Mouse (Mus musculus) forebrain, embryonic 16.5 days (tissue): ENCODE measurements at regions not wholly inside any gene's neighbourhood (a gene's known extent, or its start where the extent isn't known, plus 50 kb on each side); places are given as distances from the start of the nearest gene placed in this dataset.
A peak's percentile ranks its signal among the peaks of the same experiment; 100 is the strongest.

ENCODE experiments used
- ATAC-seq: fragments of 200-750 bp; cut with Nextera tagmentation; 2 replicates; pipeline ENCODE4 v1.8.0; 2017; ENCODE audit warnings: mild to moderate bottlenecking, moderate library complexity
- H3K27ac ChIP-seq: fragments of 300-500 bp; sonication (generic); 2 replicates; pipeline ENCODE4 v1.5.1; 2014; ENCODE audit warnings: low read length, control low read depth
- H3K27me3 ChIP-seq: fragments of 300-500 bp; sonication (generic); replicated peaks from 2 replicates; pipeline ENCODE4 v1.6.1; 2014; ENCODE audit warnings: low read length; ENCODE audit not compliant: control insufficient read depth, insufficient read depth
- H3K36me3 ChIP-seq: fragments of 300-500 bp; sonication (generic); 2 replicates; pipeline ENCODE4 v1.6.1; 2014; ENCODE audit not compliant: control insufficient read depth, insufficient read depth
- H3K4me1 ChIP-seq: fragments of 300-500 bp; sonication (generic); replicated peaks from 2 replicates; pipeline ENCODE4 v1.6.1; 2014; ENCODE audit warnings: low read length; ENCODE audit not compliant: control insufficient read depth, insufficient read depth
- H3K4me2 ChIP-seq: fragments of 300-500 bp; sonication (generic); 2 replicates; pipeline ENCODE4 v1.6.1; 2014; ENCODE audit warnings: mild to moderate bottlenecking, low read length, control low read depth
- H3K4me3 ChIP-seq: fragments of 300-500 bp; sonication (generic); replicated peaks from 2 replicates; pipeline ENCODE4 v1.5.1; 2014; ENCODE audit warnings: mild to moderate bottlenecking, low read length, control low read depth
- H3K9ac ChIP-seq: fragments of 300-500 bp; sonication (generic); replicated peaks from 2 replicates; pipeline ENCODE4 v1.6.1; 2014; ENCODE audit warnings: low read depth, low read length, control low read depth
- H3K9me3 ChIP-seq: fragments of 300-500 bp; sonication (generic); 2 replicates; pipeline ENCODE4 v1.6.1; 2016; ENCODE audit warnings: low read length; ENCODE audit not compliant: control insufficient read depth
- WGBS: fragments of 180-500 bp; shearing (Covaris S2); extraction: QIAGEN DNeasy Blood & Tissue Kit; methylation state at CpG from one replicate; pipeline ENCODE4 v1.1.7; 2014; 5-methylcytosine and 5-hydroxymethylcytosine counted together

GRCm38 (mm10) chr13:40523115-40523514, 161.9 kb upstream of the Ofcc1 start:
- 68% methylated on average over 2 of the region's 2 CpGs for WGBS
- H3K27me3 ChIP-seq, result no peaks in the 10 kb centered on the region
- no peak for ATAC-seq
- H3K4me1 ChIP-seq, result no peaks in the 10 kb centered on the region
- H3K36me3 ChIP-seq, result no peaks in the 10 kb centered on the region
- H3K4me2 ChIP-seq, result no peak overlapping the region
- H3K9me3 ChIP-seq, result no peaks in the 10 kb centered on the region
- H3K9ac ChIP-seq, result no peak overlapping the region
- no peak overlapping the region for H3K27ac ChIP-seq
- H3K4me3 ChIP-seq, result no peak overlapping the region

GRCm38 (mm10) chr13:40518180-40518579, 156.9 kb upstream of the Ofcc1 start:
- H3K4me3 ChIP-seq, result no peak overlapping the region
- no peaks in the 10 kb centered on the region for H3K27me3 ChIP-seq
- no peaks in the 10 kb centered on the region for H3K36me3 ChIP-seq
- WGBS, result 69% methylated on average over 4 of the region's 4 CpGs
- no peak overlapping the region for H3K9ac ChIP-seq
- ATAC-seq, result no peak
- no peaks in the 10 kb centered on the region for H3K4me1 ChIP-seq
- no peak overlapping the region for H3K4me2 ChIP-seq
- H3K27ac ChIP-seq, result no peak overlapping the region
- no peaks in the 10 kb centered on the region for H3K9me3 ChIP-seq

DNA sequence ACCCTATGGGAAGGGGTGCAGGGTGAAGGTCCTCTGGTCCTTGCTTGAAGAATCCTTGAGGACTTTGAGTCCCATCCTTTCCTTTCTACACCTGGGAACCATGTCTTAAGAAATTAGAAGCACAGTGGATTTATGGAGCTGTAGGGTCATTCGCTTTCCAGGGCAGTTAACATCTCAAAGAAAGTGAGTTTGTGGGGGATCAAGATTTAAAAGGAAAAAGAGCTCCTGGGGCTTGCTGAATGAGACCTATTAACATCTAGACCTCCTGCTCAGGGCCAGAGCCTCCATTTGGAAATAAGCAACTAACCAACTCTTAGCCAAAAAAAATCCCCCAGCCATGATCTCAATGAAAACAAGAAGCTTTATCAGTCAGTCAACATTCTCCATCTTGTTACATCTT, 148.0 kb upstream of the Ofcc1 start:
- Histone ChIP-seq H3K4me3 (no peak overlapping the region), H3K27me3 (no peaks in the 10 kb centered on the region), H3K9me3 (no peaks in the 10 kb centered on the region), H3K9ac (no peak overlapping the region), H3K4me1 (no peaks in the 10 kb centered on the region), H3K36me3 (no peaks in the 10 kb centered on the region), H3K27ac (no peak overlapping the region), H3K4me2 (no peak overlapping the region)
- no peak for ATAC-seq
- 38% methylated on average over 1 of the region's 1 CpGs for WGBS

DNA sequence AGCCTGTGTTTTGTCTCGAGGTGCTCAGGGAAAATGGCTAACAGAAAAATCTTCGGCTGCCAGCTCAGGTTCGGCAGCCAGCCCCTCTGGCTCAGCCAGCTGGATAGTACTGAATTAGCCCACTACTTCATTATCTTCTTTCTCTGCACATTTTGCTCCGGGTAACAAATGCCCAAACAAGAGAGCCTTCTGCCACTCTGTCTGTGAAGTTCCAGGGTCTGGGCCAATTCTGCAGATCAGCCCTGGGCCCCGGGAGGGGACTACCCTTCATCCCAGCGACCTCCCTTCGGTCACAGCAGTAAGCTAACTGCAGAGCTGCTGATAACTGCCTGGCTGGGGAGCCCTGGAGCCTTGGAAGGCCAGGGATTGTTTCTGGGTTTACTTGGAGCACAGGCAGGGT, 119.6 kb upstream of the Ofcc1 start:
- H3K9ac ChIP-seq, result no peak overlapping the region
- 23% methylated on average over 7 of the region's 7 CpGs for WGBS
- ATAC-seq, result peak; percentile 89

GRCm38 (mm10) chr13:40472683-40473082, 111.4 kb upstream of the Ofcc1 start:
- Histone ChIP-seq H3K36me3 (no peaks in the 10 kb centered on the region), H3K9ac (no peak overlapping the region), H3K27me3 (no peaks in the 10 kb centered on the region), H3K4me1 (no peaks in the 10 kb centered on the region), H3K27ac (no peak overlapping the region), H3K4me2 (no peak overlapping the region), H3K9me3 (no peaks in the 10 kb centered on the region), H3K4me3 (no peak overlapping the region)
- ATAC-seq, result no peak
- WGBS, result 83% methylated on average over 3 of the region's 3 CpGs

More for the DNA sequence above, 119.6 kb upstream of the Ofcc1 start:
- H3K36me3 ChIP-seq, result no peaks in the 10 kb centered on the region
- H3K27me3 ChIP-seq, result no peaks in the 10 kb centered on the region
- no peak overlapping the region for H3K4me3 ChIP-seq
- no peak overlapping the region for H3K4me2 ChIP-seq
- H3K27ac ChIP-seq, result peak overlapping the region; percentile 21; the same call in 1 of the 2 replicates
- peaks cover 5% of the 10 kb centered on the region for H3K4me1 ChIP-seq
- H3K9me3 ChIP-seq, result no peaks in the 10 kb centered on the region

- ATAC-seq, result no peak
- 92% methylated on average over 7 of the region's 7 CpGs for WGBS
- no peaks in the 10 kb centered on the region for H3K27me3 ChIP-seq
- no peak overlapping the region for H3K4me2 ChIP-seq
- no peak overlapping the region for H3K27ac ChIP-seq
- H3K4me3 ChIP-seq, result no peak overlapping the region
- H3K9ac ChIP-seq, result no peak overlapping the region
- no peaks in the 10 kb centered on the region for H3K4me1 ChIP-seq
- H3K9me3 ChIP-seq, result no peaks in the 10 kb centered on the region
- no peaks in the 10 kb centered on the region for H3K36me3 ChIP-seq
Observed at GRCm38 (mm10) chr13:40469162-40469561, 107.9 kb upstream of the Ofcc1 start.

- no peaks in the 10 kb centered on the region for H3K9me3 ChIP-seq
- no peaks in the 10 kb centered on the region for H3K36me3 ChIP-seq
- H3K4me3 ChIP-seq, result no peak overlapping the region
- no peak for ATAC-seq
- H3K4me2 ChIP-seq, result no peak overlapping the region
- no peaks in the 10 kb centered on the region for H3K4me1 ChIP-seq
- no peak overlapping the region for H3K9ac ChIP-seq
- no peaks in the 10 kb centered on the region for H3K27me3 ChIP-seq
- no peak overlapping the region for H3K27ac ChIP-seq
- WGBS, result 95% methylated on average over 2 of the region's 2 CpGs
Observed at GRCm38 (mm10) chr13:40453360-40453759, 92.1 kb upstream of the Ofcc1 start.

- no peaks in the 10 kb centered on the region for H3K36me3 ChIP-seq
- H3K9me3 ChIP-seq, result no peaks in the 10 kb centered on the region
- no peak overlapping the region for H3K27ac ChIP-seq
- no peaks in the 10 kb centered on the region for H3K27me3 ChIP-seq
- H3K4me1 ChIP-seq, result no peaks in the 10 kb centered on the region
- no peak for ATAC-seq
- no peak overlapping the region for H3K9ac ChIP-seq
- H3K4me3 ChIP-seq, result no peak overlapping the region
- H3K4me2 ChIP-seq, result no peak overlapping the region
- WGBS, result 88% methylated on average over 8 of the region's 8 CpGs
Observed at GRCm38 (mm10) chr13:40429831-40430230, 68.6 kb upstream of the Ofcc1 start.

DNA sequence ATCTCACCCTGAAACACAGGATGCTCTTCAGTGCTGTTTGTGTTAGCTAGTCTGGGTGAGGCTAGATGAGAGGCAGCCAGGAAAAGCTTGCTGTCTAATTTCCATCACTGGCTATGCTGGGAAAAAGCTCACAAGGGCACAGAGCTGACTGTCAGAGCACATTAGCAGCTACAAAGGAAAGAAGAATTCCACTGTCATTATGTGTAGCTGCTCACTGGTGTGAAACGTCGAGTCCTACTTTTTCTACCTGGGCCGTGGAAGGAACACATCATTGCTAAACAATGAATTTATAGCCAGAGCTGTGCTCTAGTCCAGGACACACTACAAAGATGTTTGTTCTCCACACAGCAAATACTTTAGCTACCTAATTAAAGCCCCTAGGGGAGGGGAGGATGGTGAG, 61.8 kb upstream of the Ofcc1 start:
- no peak overlapping the region for H3K9ac ChIP-seq
- H3K27ac ChIP-seq, result no peak overlapping the region
- H3K4me1 ChIP-seq, result no peaks in the 10 kb centered on the region
- whole genome bisulfite sequencing, result 78% methylated on average over 3 of the region's 3 CpGs
- no peaks in the 10 kb centered on the region for H3K36me3 ChIP-seq
- H3K9me3 ChIP-seq, result no peaks in the 10 kb centered on the region
- no peaks in the 10 kb centered on the region for H3K27me3 ChIP-seq
- H3K4me3 ChIP-seq, result no peak overlapping the region
- ATAC-seq, result no peak
- H3K4me2 ChIP-seq, result no peak overlapping the region

DNA sequence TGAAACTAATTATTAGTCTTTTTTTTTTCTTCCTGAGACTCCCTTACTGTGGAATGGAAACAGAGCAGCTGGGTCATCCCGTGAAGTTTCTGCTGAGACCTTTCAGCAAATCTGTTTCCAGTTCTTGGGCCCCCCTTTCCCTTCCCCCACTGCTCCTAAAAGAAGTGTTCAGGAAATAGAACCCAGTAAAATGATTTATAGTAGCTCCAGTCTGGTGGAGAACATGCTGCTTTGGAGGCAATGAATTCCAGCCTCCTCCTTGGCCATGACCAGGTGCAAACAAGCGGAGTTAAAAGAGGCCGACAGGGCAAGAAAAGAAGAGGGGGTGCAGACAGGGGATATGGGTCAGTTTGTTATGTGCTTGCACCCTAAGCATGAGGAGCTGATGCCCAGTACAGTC, 56.6 kb upstream of the Ofcc1 start:
- Histone ChIP-seq H3K27ac (no peak overlapping the region), H3K9me3 (no peaks in the 10 kb centered on the region), H3K4me3 (no peak overlapping the region), H3K36me3 (no peaks in the 10 kb centered on the region), H3K4me1 (no peaks in the 10 kb centered on the region), H3K27me3 (no peaks in the 10 kb centered on the region), H3K4me2 (no peak overlapping the region), H3K9ac (no peak overlapping the region)
- 88% methylated on average over 3 of the region's 3 CpGs for WGBS
- ATAC-seq, result no peak
